Mouse (Mus musculus) forebrain, embryonic 14.5 days (tissue): ENCODE data around the gene Cmas. TPM values are rescaled to one million over a fixed set of nuclear protein-coding genes. Genes with fewer than 3 reads are reported as not detected.

Experiments used
- ATAC-seq: fragments of 200-750 bp; cut with Nextera tagmentation; 2 replicates; pipeline ENCODE4 v1.8.0; 2017; ENCODE audit warnings: mild to moderate bottlenecking, moderate library complexity
- DNase-seq: peaks from one replicate; pipeline ENCODE4 v3.0.0-alpha.2; 2015; ENCODE audit warnings: low spot score
- H3K27ac ChIP-seq: fragments of 300-500 bp; sonication (generic); 2 replicates; pipeline ENCODE4 v1.5.1; 2014; ENCODE audit warnings: low read depth, mild to moderate bottlenecking, control low read depth, low read length, moderate library complexity
- H3K27me3 ChIP-seq: fragments of 300-500 bp; sonication (generic); replicated peaks from 2 replicates; pipeline ENCODE4 v1.6.1; 2014; ENCODE audit warnings: low read length, control low read depth, mixed read lengths; ENCODE audit not compliant: control insufficient read depth, insufficient read depth
- H3K36me3 ChIP-seq: fragments of 300-500 bp; sonication (generic); 2 replicates; pipeline ENCODE4 v1.6.1; 2014; ENCODE audit warnings: low read length, control low read depth; ENCODE audit not compliant: control insufficient read depth, insufficient read depth
- H3K4me1 ChIP-seq: fragments of 300-500 bp; sonication (generic); 2 replicates; pipeline ENCODE4 v1.6.1; 2014; ENCODE audit warnings: antibody characterized with exemption, low read length, control low read depth; ENCODE audit not compliant: control insufficient read depth, insufficient read depth
- H3K4me2 ChIP-seq: fragments of 300-500 bp; sonication (generic); 2 replicates; pipeline ENCODE4 v1.6.1; 2014; ENCODE audit warnings: mild to moderate bottlenecking, control low read depth, low read length
- H3K4me3 ChIP-seq: fragments of 300-500 bp; sonication (generic); 2 replicates; pipeline ENCODE4 v1.5.1; 2014; ENCODE audit warnings: low read depth, low read length, control low read depth
- H3K9ac ChIP-seq: fragments of 300-500 bp; sonication (generic); 2 replicates; pipeline ENCODE4 v1.6.1; 2014; ENCODE audit warnings: mild to moderate bottlenecking, low read length, control low read depth, moderate library complexity
- H3K9me3 ChIP-seq: fragments of 300-500 bp; sonication (generic); replicated peaks from 2 replicates; pipeline ENCODE4 v1.6.1; 2016; ENCODE audit warnings: low read length, control low read depth, mixed read lengths; ENCODE audit not compliant: control insufficient read depth
- WGBS: fragments of 180-500 bp; shearing (Covaris S2); extraction: QIAGEN DNeasy Blood & Tissue Kit; methylation state at CpG from one replicate; pipeline ENCODE4 v1.1.7; 2014; 5-methylcytosine and 5-hydroxymethylcytosine counted together
- polyA plus RNA-seq: library from polyadenylated mRNA; unstranded; fragments of >200 nt; fragmentation: Nextera tagmentation; extraction: Ambion mirVana; gene quantifications from 2 replicates; pipeline ENCODE4 v1.2.1, GENCODE M21; 2014

Cmas gene
- polyA plus RNA-seq, 1 experiment from 2014 or later = 173 TPM

DNA sequence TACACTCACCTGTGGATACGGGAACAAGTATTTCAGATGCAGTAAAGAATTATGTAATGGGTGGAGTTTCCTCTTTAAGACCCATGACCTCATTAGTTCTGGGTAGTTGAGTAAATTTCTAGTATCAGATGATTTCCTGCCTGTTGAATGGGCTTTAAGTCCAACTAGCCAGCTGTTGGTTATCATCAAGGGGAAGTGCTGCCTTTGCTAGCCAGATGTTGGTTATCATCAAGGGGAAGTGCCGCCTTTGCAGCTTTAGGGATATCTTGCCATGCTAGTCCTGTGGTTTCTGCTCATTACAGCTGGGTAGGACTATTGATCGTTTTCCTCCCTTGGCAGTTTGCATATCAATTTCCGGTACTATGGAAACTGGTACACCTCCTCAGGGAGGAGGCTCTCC is 49.8 kb downstream of the Cmas start:
- Histone ChIP-seq H3K4me2 (no peak overlapping the region), H3K27ac (no peak overlapping the region), H3K9ac (no peak overlapping the region), H3K36me3 (no peaks in the 10 kb centered on the region), H3K9me3 (no peaks in the 10 kb centered on the region), H3K27me3 (no peaks in the 10 kb centered on the region), H3K4me1 (no peaks in the 10 kb centered on the region), H3K4me3 (no peak overlapping the region)
- 94% methylated on average over 4 of the region's 4 CpGs for WGBS
- ATAC-seq (no peak), DNase-seq (no peak)

- Histone ChIP-seq H3K27ac (no peak overlapping the region), H3K4me2 (no peak overlapping the region), H3K27me3 (no peaks in the 10 kb centered on the region), H3K4me1 (no peaks in the 10 kb centered on the region), H3K9ac (no peak overlapping the region), H3K36me3 (no peaks in the 10 kb centered on the region), H3K9me3 (no peaks in the 10 kb centered on the region), H3K4me3 (no peak overlapping the region)
- ATAC-seq (no peak), DNase-seq (peak; percentile 21)
- 51% methylated on average over 6 of the region's 6 CpGs for WGBS
Observed at GRCm38 (mm10) chr6:142809373-142810098, 53.0 kb downstream of the Cmas start.

- ATAC-seq = no peak
- Histone ChIP-seq H3K27me3 (no peaks in the 10 kb centered on the region), H3K4me2 (no peak overlapping the region), H3K4me3 (no peak overlapping the region), H3K36me3 (no peaks in the 10 kb centered on the region), H3K27ac (no peak overlapping the region), H3K9me3 (no peaks in the 10 kb centered on the region), H3K9ac (no peak overlapping the region), H3K4me1 (no peaks in the 10 kb centered on the region)
- WGBS = 74% methylated on average over 6 of the region's 6 CpGs
- DNase-seq = no peak
Observed at GRCm38 (mm10) chr6:142810239-142810638, 53.8 kb downstream of the Cmas start.

DNA sequence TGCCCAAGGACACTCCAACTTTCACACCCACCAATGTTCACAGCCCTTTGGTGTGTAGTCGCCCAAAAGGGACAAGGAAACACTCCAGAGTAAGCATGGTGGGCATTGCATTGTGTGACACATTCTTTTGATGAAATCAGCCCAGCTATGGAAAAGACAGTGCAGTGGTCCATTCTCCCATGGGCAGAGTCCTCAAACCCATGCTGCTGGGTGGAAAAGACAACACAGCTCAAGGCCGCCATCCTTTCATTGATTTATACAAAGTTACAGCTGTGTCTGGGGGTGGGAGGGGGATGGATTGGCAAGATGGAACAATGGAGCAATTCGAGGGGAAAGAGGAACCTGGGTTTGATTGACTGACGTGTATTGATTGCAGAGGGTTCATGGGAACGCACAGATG is 56.5 kb downstream of the Cmas start:
- H3K4me2 ChIP-seq = no peak overlapping the region
- ATAC-seq (no peak), DNase-seq (no peak)
- H3K4me1 ChIP-seq = no peaks in the 10 kb centered on the region
- H3K9ac ChIP-seq = no peak overlapping the region
- H3K9me3 ChIP-seq = no peaks in the 10 kb centered on the region
- no peaks in the 10 kb centered on the region for H3K36me3 ChIP-seq
- H3K27me3 ChIP-seq = no peaks in the 10 kb centered on the region
- 39% methylated on average over 5 of the region's 5 CpGs for WGBS
- no peak overlapping the region for H3K4me3 ChIP-seq
- no peak overlapping the region for H3K27ac ChIP-seq

DNA sequence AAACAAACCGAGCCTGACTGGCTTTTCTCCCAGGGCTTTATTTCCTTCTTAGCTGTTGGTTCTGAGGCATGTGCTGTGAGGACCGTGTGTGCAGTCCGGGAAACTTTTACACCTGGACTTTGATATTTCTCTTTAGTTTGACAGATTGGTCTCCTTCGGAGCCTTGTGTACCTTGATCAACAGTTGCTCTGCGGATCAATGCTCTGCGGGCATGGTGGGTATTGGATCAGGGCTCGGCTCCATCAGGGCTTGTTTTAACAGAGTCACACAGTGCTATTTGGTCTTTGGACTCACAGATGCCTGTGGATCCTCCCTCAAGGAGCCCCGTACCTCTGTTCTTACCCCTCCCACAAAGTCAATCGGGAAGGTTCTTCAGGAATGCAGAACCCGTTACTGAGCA is 57.5 kb downstream of the Cmas start:
- peak; percentile 24; the same call in 1 of the 2 replicates for ATAC-seq
- no peaks in the 10 kb centered on the region for H3K4me1 ChIP-seq
- no peaks in the 10 kb centered on the region for H3K36me3 ChIP-seq
- no peaks in the 10 kb centered on the region for H3K27me3 ChIP-seq
- no peak overlapping the region for H3K4me3 ChIP-seq
- no peaks in the 10 kb centered on the region for H3K9me3 ChIP-seq
- no peak for DNase-seq
- peak overlapping the region; percentile 53 for H3K4me2 ChIP-seq
- 54% methylated on average over 10 of the region's 10 CpGs for WGBS
- no peak overlapping the region; the same call in 1 of the 2 replicates for H3K9ac ChIP-seq
- H3K27ac ChIP-seq = no peak overlapping the region

DNA sequence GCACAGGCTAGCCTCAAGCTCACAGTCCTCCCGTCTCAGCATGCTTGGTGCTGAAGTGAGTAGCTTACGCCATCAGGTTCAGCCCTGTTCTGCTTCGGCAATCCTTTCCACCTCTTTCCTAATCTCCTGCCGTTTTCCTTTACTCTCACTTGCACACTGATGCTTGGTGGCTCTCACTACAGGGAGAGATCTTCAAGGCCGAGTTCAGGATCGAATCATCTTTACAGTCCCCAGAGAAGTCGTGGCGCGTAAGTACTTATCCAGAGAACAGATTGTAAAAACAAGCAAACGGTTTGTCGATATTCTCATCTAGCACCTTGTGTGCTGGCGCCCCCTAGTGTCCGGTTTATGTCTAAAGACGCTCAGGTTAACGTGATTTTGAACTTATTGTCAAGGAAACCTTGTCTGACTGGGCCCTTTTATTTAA is 58.0 kb downstream of the Cmas start:
- peak; percentile 97 for DNase-seq
- ATAC-seq = peak; percentile 66
- Histone ChIP-seq H3K9me3 (no peaks in the 10 kb centered on the region), H3K4me1 (no peaks in the 10 kb centered on the region), H3K9ac (peak overlapping the region; percentile 51), H3K27ac (no peak overlapping the region), H3K27me3 (no peaks in the 10 kb centered on the region), H3K4me3 (peak overlapping the region; percentile 19; the same call in 1 of the 2 replicates), H3K36me3 (no peaks in the 10 kb centered on the region), H3K4me2 (peak overlapping the region; percentile 53)
- 5% methylated on average over 15 of the region's 15 CpGs for WGBS

GRCm38 (mm10) chr6:142815513-142815912 is 59.0 kb downstream of the Cmas start:
- H3K27me3 ChIP-seq = no peaks in the 10 kb centered on the region
- no peak overlapping the region for H3K4me2 ChIP-seq
- ATAC-seq = peak; percentile 60
- no peak overlapping the region for H3K4me3 ChIP-seq
- no peak overlapping the region for H3K27ac ChIP-seq
- WGBS = 74% methylated on average over 3 of the region's 3 CpGs
- no peak overlapping the region for H3K9ac ChIP-seq
- no peaks in the 10 kb centered on the region for H3K4me1 ChIP-seq
- peak; percentile 46 for DNase-seq
- H3K9me3 ChIP-seq = no peaks in the 10 kb centered on the region
- no peaks in the 10 kb centered on the region for H3K36me3 ChIP-seq

DNA sequence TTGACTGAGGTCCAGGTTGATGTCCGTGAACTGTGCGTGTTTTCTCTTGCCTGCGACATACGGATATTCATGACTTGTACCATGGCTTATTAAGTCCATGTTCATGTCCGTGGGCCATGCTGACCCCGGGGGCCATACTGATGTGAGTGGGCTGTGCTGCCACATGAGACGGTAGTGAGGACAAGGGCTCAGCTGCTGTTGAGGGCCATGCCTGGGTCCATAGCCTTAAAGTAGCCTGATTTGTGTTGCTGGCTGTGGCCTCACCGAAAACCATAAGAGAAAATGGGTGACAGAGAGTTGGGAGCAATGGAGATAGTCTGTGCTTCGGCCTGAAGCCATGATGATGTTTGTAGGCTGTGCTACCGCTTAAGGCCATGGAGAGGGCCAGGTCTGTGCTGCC is 61.8 kb downstream of the Cmas start:
- WGBS = 95% methylated on average over 10 of the region's 10 CpGs
- DNase-seq (no peak), ATAC-seq (no peak)
- Histone ChIP-seq H3K9ac (no peak overlapping the region), H3K4me3 (no peak overlapping the region), H3K4me2 (no peak overlapping the region), H3K36me3 (no peaks in the 10 kb centered on the region), H3K4me1 (no peaks in the 10 kb centered on the region), H3K27me3 (no peaks in the 10 kb centered on the region), H3K27ac (no peak overlapping the region), H3K9me3 (no peaks in the 10 kb centered on the region)

GRCm38 (mm10) chr6:142823008-142823787 is 66.7 kb downstream of the Cmas start:
- no peak for ATAC-seq
- Histone ChIP-seq H3K4me2 (no peak overlapping the region), H3K9ac (no peak overlapping the region), H3K4me1 (no peaks in the 10 kb centered on the region), H3K27me3 (no peaks in the 10 kb centered on the region), H3K36me3 (no peaks in the 10 kb centered on the region), H3K27ac (no peak overlapping the region), H3K9me3 (no peaks in the 10 kb centered on the region), H3K4me3 (no peak overlapping the region)
- no peak for DNase-seq
- WGBS = 86% methylated on average over 5 of the region's 5 CpGs
